Mouse (Mus musculus): ENCODE data around the gene Capsl. TPM values are rescaled to one million over a fixed set of nuclear protein-coding genes. Genes with fewer than 3 reads are reported as not detected.

Capsl gene
- polyA plus RNA-seq, 1 experiment from 2014 or later = 1.6 TPM

- no peak overlapping the region for H3K27ac ChIP-seq
- no peak overlapping the region for H3K4me2 ChIP-seq
- H3K4me3 ChIP-seq = no peak overlapping the region
- no peak for ATAC-seq (ENCODE audit: insufficient number of reproducible peaks, low FRiP score, low TSS enrichment, low read depth)
- no peaks in the 10 kb centered on the region for H3K36me3 ChIP-seq
- no peaks in the 10 kb centered on the region for H3K27me3 ChIP-seq
- H3K4me1 ChIP-seq = no peaks in the 10 kb centered on the region
- no peak overlapping the region for H3K9ac ChIP-seq
- H3K9me3 ChIP-seq = no peaks in the 10 kb centered on the region
- WGBS = 55% methylated on average over 3 of the region's 3 CpGs
Observed at GRCm38 (mm10) chr15:9472167-9472566, 36.3 kb downstream of the Capsl start.

- Histone ChIP-seq H3K27ac (no peak overlapping the region), H3K9ac (no peak overlapping the region), H3K4me1 (no peaks in the 10 kb centered on the region), H3K4me2 (no peak overlapping the region), H3K4me3 (no peak overlapping the region), H3K27me3 (no peaks in the 10 kb centered on the region), H3K9me3 (no peaks in the 10 kb centered on the region), H3K36me3 (no peaks in the 10 kb centered on the region)
- no peak for ATAC-seq (ENCODE audit: insufficient number of reproducible peaks, low FRiP score, low TSS enrichment, low read depth)
- WGBS = 67% methylated on average over 3 of the region's 3 CpGs
Observed at GRCm38 (mm10) chr15:9472618-9473017, 36.8 kb downstream of the Capsl start.

- Histone ChIP-seq H3K9me3 (no peaks in the 10 kb centered on the region), H3K27me3 (no peaks in the 10 kb centered on the region), H3K27ac (no peak overlapping the region), H3K4me3 (no peak overlapping the region), H3K4me1 (no peaks in the 10 kb centered on the region), H3K36me3 (no peaks in the 10 kb centered on the region), H3K9ac (no peak overlapping the region), H3K4me2 (no peak overlapping the region)
- no peak for ATAC-seq (ENCODE audit: insufficient number of reproducible peaks, low FRiP score, low TSS enrichment, low read depth)
- 89% methylated on average over 1 of the region's 1 CpGs for WGBS
Observed at GRCm38 (mm10) chr15:9473188-9473587, 37.4 kb downstream of the Capsl start.

GRCm38 (mm10) chr15:9489417-9490118 lies 53.7 kb downstream of the Capsl start:
- H3K9me3 ChIP-seq = no peaks in the 10 kb centered on the region
- no peak overlapping the region for H3K4me2 ChIP-seq
- H3K9ac ChIP-seq = no peak overlapping the region
- H3K4me1 ChIP-seq = no peaks in the 10 kb centered on the region
- no peak overlapping the region for H3K4me3 ChIP-seq
- no peak overlapping the region for H3K27ac ChIP-seq
- no peaks in the 10 kb centered on the region for H3K36me3 ChIP-seq
- ATAC-seq (ENCODE audit: insufficient number of reproducible peaks, low FRiP score, low TSS enrichment, low read depth) = no peak
- no peaks in the 10 kb centered on the region for H3K27me3 ChIP-seq
- WGBS = 80% methylated on average over 2 of the region's 2 CpGs

GRCm38 (mm10) chr15:9492077-9492476 lies 56.2 kb downstream of the Capsl start:
- Histone ChIP-seq H3K9me3 (no peaks in the 10 kb centered on the region), H3K4me2 (no peak overlapping the region), H3K4me3 (no peak overlapping the region), H3K27me3 (no peaks in the 10 kb centered on the region), H3K27ac (no peak overlapping the region), H3K36me3 (no peaks in the 10 kb centered on the region), H3K9ac (no peak overlapping the region), H3K4me1 (no peaks in the 10 kb centered on the region)
- 60% methylated on average over 3 of the region's 3 CpGs for WGBS
- no peak for ATAC-seq (ENCODE audit: insufficient number of reproducible peaks, low FRiP score, low TSS enrichment, low read depth)

Other genes starting within 250 kb of the Capsl start
- not detected in 2 replicates for gene Ugt3a1, start 159.1 kb upstream of the Capsl start, polyA plus RNA-seq (2015; fragmentation: Nextera tagmentation; extraction: Ambion mirVana)
- gene Ugt3a2, start 100.5 kb upstream of the Capsl start, polyA plus RNA-seq (2015; fragmentation: Nextera tagmentation; extraction: Ambion mirVana) = not detected in 2 replicates
- 0.14 and 0.17 TPM in 2 replicates for gene Il7r, start 94.1 kb downstream of the Capsl start, polyA plus RNA-seq (2015; fragmentation: Nextera tagmentation; extraction: Ambion mirVana)

All from limb, embryonic 15.5 days (tissue).